Mouse (Mus musculus) olfactory bulb, adult 2 months (tissue): ENCODE results near the gene Bnc1. TPM values are rescaled to one million over a fixed set of nuclear protein-coding genes. Genes with fewer than 3 reads are reported as not detected.

Experiments
- H3K27ac ChIP-seq: fragments of 200-500 bp; 2 replicates; pipeline ENCODE4 v1.5.1; 2012; ENCODE audit warnings: low read depth, low read length; ENCODE audit not compliant: insufficient read depth
- H3K4me1 ChIP-seq: fragments of 200-500 bp; 2 replicates; pipeline ENCODE4 v1.6.1; 2012; ENCODE audit warnings: low read length; ENCODE audit not compliant: control insufficient read depth, insufficient read depth
- H3K4me3 ChIP-seq: fragments of 200-500 bp; 2 replicates; pipeline ENCODE4 v1.5.1; 2012; ENCODE audit warnings: mild to moderate bottlenecking, low read depth, low read length, moderate library complexity; ENCODE audit not compliant: insufficient read depth
- CTCF ChIP-seq: fragments of 200-500 bp; IDR thresholded peaks from 2 replicates; pipeline ENCODE4 v1.5.1; 2012; ENCODE audit warnings: low read depth, mild to moderate bottlenecking, low read length, moderate library complexity; ENCODE audit not compliant: insufficient read depth
- POLR2A ChIP-seq: fragments of 200-500 bp; IDR thresholded peaks from 2 replicates; pipeline ENCODE4 v1.6.1; 2012; ENCODE audit warnings: mild to moderate bottlenecking, low read depth, low read length, moderate library complexity; ENCODE audit not compliant: insufficient read depth
- WGBS: fragments of 180-500 bp; shearing (Covaris S2); methylation state at CpG from one replicate; pipeline ENCODE4 v1.1.7; 2018; 5-methylcytosine and 5-hydroxymethylcytosine counted together
- polyA plus RNA-seq: library from polyadenylated mRNA; stranded (reverse); fragments of >200 nt; gene quantifications from 2 replicates; pipeline ENCODE4 v1.2.4, GENCODE M21; 2012; ENCODE audit warnings: low replicate concordance; ENCODE audit not compliant: missing spikeins, insufficient read depth, insufficient read length

Gene Bnc1
- polyA plus RNA-seq, 1 experiment: not detected

- no peak overlapping the region for H3K4me3 ChIP-seq
- H3K27ac ChIP-seq: no peak overlapping the region
- no peaks in the 10 kb centered on the region for H3K4me1 ChIP-seq
- TF ChIP-seq CTCF (no peak), POLR2A (no peak)
- 3% methylated on average over 3 of the region's 3 CpGs for WGBS
These were observed 32.4 kb downstream of the Bnc1 start for GRCm38 (mm10) chr7:81959704-81960103.

- H3K4me1 ChIP-seq: no peaks in the 10 kb centered on the region
- TF ChIP-seq CTCF (no peak), POLR2A (no peak)
- H3K27ac ChIP-seq: no peak overlapping the region
- H3K4me3 ChIP-seq: no peak overlapping the region
These were observed 37.8 kb downstream of the Bnc1 start for GRCm38 (mm10) chr7:81954208-81954846.

GRCm38 (mm10) chr7:81950499-81950898, 41.6 kb downstream of the Bnc1 start:
- no peak for TF ChIP-seq POLR2A
- TF ChIP-seq CTCF: no peak
- Histone ChIP-seq H3K4me1 (no peaks in the 10 kb centered on the region), H3K27ac (no peak overlapping the region), H3K4me3 (no peak overlapping the region)
- 36% methylated on average over 2 of the region's 2 CpGs for WGBS

- H3K4me3 ChIP-seq: no peak overlapping the region
- no peak for TF ChIP-seq CTCF
- no peak for TF ChIP-seq POLR2A
- WGBS: 38% methylated on average over 4 of the region's 4 CpGs
These were observed 46.7 kb downstream of the Bnc1 start for GRCm38 (mm10) chr7:81945398-81945797.

GRCm38 (mm10) chr7:81934806-81935205, 57.3 kb downstream of the Bnc1 start:
- no peak for TF ChIP-seq POLR2A
- no peak for TF ChIP-seq CTCF
- 10% methylated on average over 5 of the region's 5 CpGs for WGBS
- Histone ChIP-seq H3K4me3 (peak overlapping the region; percentile 75), H3K4me1 (0 out of 2 replicates have a peak, but pooled peaks cover 6% of the 10 kb centered on the region), H3K27ac (no peak overlapping the region)

More at GRCm38 (mm10) chr7:81945398-81945797, 46.7 kb downstream of the Bnc1 start:
- Histone ChIP-seq H3K4me1 (no peaks in the 10 kb centered on the region), H3K27ac (no peak overlapping the region)

- WGBS: 1% methylated on average over 60 of the region's 63 CpGs
- 0 out of 2 replicates have a peak, but pooled peaks cover 6% of the 10 kb centered on the region for H3K4me1 ChIP-seq
- H3K27ac ChIP-seq: peak within 1 kb of the TSS; percentile 86
- peak; percentile 65; the same call in 1 of the 2 replicates for TF ChIP-seq POLR2A
- no peak for TF ChIP-seq CTCF
- H3K4me3 ChIP-seq: peak within 1 kb of the TSS; percentile 75
These were observed 57.8 kb downstream of the Bnc1 start, which contains the start of gene Hdgfl3 for GRCm38 (mm10) chr7:81934267-81934745. Hdgfl3 (minus strand) TSS chr7:81934473.

GRCm38 (mm10) chr7:81933601-81934266, 58.4 kb downstream of the Bnc1 start:
- Histone ChIP-seq H3K27ac (peak overlapping the region; percentile 86), H3K4me3 (peak overlapping the region; percentile 75), H3K4me1 (peaks cover 8% of the 10 kb centered on the region; the same call in 1 of the 2 replicates)
- under 1% methylated on average over 100 of the region's 103 CpGs for WGBS
- TF ChIP-seq POLR2A (no peak; the same call in 1 of the 2 replicates), CTCF (no peak)

GRCm38 (mm10) chr7:81933061-81933600, 59.0 kb downstream of the Bnc1 start:
- H3K4me1 ChIP-seq: peaks cover 8% of the 10 kb centered on the region; the same call in 1 of the 2 replicates
- TF ChIP-seq POLR2A (no peak), CTCF (no peak)
- H3K27ac ChIP-seq: peak overlapping the region; percentile 31
- WGBS: 1% methylated on average over 23 of the region's 23 CpGs
- H3K4me3 ChIP-seq: peak overlapping the region; percentile 75
